Mouse (Mus musculus) gastrocnemius, postnatal 14 days (tissue): ENCODE measurements around the gene Ank2. TPM values are rescaled to one million over a fixed set of nuclear protein-coding genes. Genes with fewer than 3 reads are reported as not detected.

Source experiments
- DNase-seq: peaks from one replicate; pipeline ENCODE4 v3.0.0; 2021; ENCODE audit warnings: mixed read lengths
- intact Hi-C: fragments of 180-260 bp; cut with DNase I; formaldehyde crosslinking; loops from one replicate; pipeline ENCODE4 v1.15.1; 2025; ENCODE audit warnings: low total_unique reads
- total RNA-seq, 2 experiments: library from RNA; stranded (reverse); gene quantifications; 2 replicates each; pipeline ENCODE4 v1.2.3; 2021

The Ank2 gene
- total RNA-seq, 2 experiments from 2014 or later: 98.1 to 119 TPM

DNA sequence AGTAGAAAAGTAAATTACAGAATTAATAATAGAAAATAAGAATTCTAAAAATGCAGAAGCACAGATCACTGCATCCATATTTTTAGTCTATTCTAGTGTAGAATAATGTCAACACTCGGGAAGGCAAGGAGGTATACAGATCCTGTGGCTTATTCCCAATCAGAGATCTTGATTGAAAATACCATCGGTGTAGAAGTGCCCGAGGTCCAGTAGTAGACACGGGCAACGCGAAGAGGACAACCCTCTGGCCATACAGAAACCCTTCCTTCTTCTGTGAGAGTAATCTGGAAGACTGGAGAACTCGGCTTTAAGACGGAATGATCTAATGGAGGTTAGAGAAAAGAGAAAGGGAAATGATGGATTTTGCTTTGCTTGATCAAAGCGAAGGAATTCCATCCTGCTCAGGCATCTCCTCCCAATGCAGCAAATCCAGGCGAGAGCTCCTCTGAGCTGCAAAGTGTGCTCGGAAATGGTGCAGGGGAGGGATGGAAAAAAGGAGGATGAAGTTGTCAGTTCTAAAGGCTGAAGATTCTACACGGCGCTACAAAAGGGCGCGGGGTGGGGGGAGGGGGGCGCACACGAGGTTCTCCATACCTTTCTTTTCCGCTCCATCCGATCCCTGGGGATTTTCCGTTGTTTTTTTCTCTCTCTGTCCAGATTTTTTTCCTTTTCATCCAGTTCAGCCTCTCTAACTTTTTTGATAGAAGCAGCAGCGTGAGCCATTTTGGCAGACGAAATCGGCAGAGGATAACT lies 337.9 kb downstream of the Ank2 start:
- no peak for DNase-seq
- intact Hi-C loops: no loop called here

DNA sequence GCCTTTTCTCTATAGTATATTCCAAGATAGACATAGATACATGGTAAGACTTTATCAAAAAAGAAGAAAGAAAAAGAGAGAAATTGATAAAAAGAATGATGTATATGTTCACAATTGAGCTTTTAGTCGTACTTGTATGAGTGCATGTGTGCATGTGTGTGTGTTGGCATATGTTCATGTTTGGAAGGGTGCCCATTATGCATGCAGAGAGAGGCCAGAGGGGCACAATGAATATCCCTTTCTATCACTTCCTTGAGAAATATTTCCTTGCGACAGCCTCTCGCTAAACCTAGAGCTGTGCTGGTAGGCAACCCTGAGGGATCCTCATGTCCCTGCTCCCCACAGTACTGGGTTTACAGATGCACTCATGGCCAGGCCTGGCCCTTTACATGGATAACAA lies 341.4 kb downstream of the Ank2 start:
- no peak for DNase-seq
- intact Hi-C loops: no loop called here

DNA sequence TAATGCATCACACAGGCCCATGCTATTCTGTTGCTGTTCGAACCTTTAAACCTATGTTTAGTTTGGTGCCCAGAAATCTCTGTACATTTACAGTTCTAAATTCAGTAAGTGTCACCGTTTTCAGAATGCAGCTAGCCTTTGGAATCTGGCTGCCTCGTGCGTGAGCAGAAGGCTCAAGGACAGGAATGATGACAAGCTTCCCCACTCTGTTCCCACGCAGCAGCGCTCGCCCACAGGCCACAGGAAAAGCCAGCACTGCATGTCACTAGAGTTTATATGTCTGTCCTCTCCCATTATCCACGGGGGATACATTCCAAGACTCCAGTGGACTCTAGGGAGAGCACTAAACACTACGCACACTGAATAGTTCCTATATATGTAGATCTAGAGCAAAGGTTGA lies 343.1 kb downstream of the Ank2 start:
- intact Hi-C loops: no loop called here
- no peak for DNase-seq

DNA sequence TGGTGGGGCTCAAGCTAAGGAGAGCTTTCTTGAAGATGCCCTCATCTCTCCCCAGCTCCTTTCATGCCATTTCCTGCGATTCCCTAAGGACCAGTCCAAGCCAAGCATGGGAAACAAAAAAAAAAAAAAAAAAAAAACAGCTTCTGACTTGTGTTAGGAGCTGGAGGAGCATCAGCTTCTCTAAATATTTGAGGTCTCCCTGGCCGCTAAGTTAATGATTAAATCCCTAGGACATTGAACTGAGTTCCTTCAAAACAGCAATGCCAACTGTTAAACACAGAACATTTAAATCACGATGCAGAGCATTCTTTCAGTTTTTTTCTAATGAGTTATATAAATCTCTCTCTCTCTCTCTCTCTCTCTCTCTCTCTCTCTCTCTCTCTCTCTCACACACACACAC lies 345.3 kb downstream of the Ank2 start:
- intact Hi-C loops: no loop called here
- DNase-seq: no peak

DNA sequence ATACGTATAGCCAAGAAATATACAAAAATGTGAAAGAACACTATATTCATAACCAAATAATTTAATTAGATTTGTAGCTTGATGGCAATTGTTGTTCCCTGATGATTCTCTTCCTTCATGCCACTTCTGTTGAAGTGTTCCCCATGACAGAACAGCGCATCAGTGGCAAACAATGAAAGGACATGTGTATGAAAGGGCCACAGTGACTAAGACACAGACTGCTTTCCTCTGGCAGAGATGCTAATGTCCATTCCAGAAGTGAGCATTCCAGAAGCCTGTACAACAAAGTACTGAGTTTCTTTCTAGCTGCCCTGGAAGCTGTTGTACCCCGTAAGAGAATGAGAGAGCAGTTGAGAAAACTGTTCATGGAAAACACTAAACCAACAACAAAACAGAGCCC lies 345.7 kb downstream of the Ank2 start:
- intact Hi-C loops: no loop called here
- no peak for DNase-seq

DNA sequence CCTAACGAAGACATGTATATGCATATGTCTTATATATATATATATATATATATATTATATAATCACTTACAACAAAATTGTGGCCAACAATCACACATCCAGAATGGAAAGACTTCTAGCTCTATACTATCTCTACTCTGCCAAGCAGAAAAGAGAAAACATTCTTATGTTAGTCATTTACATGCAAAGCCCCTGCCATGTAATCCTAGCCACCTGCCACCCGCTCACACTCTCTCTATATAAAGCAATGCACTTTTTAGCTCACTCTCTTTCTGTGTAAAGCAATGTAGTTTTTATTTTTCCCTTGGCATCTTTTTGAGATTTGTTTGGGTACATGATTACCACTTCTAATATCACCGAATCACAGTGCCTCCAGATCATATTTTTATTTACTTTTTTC lies 350.5 kb downstream of the Ank2 start:
- intact Hi-C loops: no loop called here
- no peak for DNase-seq

DNA sequence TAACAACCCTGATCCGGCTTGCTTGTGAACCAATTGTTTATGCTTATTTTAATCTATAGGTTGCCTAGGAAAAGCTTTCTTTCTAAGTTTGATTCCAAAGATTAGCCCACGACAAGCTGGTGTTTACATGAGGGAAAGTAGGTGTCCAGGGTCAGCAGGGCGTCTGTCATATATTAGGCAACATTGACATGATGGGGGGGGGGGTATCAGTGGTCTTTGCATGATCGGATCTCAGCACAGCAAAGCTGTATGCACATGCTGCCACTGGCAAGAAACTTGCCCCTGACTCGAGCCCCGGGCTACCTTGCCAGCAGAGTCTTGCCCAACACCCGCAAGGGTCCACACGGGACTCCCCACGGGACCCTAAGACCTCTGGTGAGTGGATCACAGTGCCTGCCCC lies 358.6 kb downstream of the Ank2 start:
- intact Hi-C loops: no loop called here
- DNase-seq: no peak

DNA sequence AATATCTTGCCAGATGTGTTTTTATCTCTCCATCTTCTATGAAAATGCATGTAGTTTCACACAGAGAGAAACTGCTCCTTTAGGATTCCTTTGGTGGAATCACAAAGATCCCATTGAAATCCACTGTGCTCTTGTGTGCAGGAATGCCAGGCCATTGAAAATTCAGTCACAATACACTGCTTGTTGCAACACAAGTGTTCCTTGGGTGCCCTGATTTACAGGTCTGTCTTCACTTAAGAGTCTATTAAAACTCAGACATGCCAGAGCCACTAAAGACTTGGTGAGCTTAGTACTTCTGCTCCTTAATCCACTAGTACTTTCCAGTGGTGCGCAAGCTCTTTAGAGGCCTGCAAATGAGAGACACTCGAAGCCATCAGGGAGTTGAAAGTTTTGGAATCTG lies 359.5 kb downstream of the Ank2 start:
- intact Hi-C loops: no loop called here
- no peak for DNase-seq

DNA sequence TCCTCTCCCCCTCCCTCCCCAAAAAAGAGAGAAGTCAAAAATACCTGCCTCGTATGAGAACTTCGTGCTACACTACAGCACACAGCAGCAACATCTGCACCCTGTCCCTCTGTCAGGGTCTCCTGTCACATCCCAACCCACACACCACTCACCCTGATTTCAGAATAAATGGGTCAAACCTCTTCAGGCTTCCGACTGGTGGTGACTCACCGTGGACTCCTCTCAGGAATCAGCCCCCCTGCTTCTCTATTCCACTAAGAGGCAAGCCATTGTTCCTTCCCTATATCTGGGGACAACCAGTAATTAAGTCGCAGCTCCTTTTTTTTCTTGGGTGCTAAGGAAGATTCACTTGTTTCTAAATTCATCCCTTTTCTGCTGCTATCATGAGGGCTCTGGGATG lies 361.6 kb downstream of the Ank2 start:
- intact Hi-C loops: no loop called here
- no peak for DNase-seq

DNA sequence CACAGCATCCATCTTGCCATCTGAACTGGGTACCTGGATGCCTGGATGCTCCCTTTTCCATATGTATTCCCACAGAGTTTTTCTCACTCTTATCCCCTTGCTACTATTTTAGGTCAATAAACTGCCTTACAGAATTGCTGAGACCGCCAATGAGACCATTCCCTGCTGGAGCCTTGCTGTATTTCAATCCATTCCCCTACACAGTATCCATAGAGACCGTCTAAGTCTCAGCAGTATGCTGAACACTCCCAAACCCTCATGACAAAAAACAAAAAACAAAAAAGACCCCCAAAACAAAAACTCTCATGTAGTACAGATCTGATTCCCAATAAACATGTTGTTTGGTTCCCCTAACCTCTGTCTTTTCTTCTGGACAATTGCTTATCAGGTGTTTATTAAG lies 365.1 kb downstream of the Ank2 start:
- no peak for DNase-seq
- intact Hi-C loops: no loop called here

DNA sequence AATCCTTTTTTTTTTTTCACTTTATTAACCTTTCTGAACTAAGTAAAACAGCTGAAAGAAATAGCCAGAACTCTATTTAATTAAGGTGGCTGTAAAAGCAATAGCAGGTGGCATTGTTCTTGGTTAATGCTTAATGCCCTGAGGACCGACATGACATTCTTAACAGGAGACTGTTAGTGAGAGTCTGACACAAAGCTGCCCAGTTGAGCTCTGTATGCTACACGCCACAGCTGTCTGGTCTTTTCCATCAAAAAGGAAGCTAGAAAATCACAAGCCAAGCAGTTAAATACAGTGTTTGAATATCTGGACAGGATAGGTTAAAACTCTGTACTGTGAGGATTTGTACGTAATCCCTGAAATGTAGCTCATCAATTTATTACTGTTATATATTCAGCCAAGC lies 368.1 kb downstream of the Ank2 start:
- intact Hi-C loops: no loop called here

DNA sequence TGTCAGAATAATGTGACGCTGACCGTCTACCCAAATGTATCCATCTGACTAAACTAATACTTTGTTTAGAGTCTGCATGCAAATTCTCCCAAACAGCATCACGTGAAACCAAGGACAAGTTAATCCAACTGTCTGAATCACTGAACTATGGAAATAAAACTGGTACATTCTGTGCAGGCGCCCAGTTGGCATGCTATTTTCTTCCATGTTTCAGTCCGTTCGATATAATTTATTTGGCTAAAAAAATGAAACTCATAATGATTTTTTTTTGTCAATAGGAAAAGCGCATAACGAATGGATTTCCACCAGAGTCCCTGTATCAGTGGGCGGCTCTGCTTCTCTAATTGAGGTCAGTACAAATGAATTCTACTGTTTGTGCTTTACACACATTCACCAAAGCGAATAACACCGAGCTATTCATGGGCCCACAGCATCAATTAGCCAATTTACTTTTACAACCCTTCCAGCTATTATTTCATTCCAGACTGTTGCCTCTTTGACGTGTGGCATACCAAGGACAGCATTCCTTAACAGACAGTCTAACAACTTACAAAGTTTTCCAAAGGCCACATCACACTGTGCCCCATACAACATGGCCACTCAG lies 368.9 kb downstream of the Ank2 start:
- intact Hi-C loops: no loop called here
- no peak for DNase-seq

More for the DNA sequence above, 368.1 kb downstream of the Ank2 start:
- no peak for DNase-seq

DNA sequence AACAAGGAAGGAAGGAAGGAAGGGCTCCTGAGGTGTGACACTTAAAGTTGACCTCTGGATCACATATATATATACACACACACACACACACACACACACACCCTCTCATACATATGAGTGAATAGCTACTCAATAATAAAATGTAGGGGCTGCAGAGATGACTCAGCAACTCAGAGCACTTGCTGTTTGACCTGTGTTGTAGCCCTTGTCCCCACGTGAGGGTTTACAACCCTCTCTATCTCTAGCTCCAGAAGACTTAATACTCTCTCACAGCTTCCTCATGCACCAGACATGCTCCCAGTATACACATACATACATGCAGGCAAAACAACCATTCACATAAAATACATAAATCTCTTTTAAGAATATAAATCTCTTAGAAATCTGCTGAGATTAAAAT lies 369.4 kb downstream of the Ank2 start:
- no peak for DNase-seq

DNA sequence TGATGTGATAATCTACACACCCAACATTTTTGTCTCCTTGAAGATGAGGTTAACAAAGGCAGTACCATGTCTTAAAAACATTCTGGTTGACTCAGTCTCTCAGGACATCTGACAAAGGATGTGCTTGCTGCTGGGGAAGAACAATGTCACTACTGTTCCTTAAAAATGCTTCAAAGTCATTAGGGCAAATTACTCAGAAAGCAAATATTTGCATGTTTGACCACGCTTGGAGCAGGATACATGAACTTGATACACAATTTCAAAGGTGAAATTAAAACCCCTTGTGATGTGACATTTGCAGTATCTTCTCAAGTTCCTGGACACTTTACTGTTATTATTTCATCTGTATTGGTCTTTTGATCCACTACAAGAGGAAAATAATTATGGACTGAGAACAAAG lies 371.5 kb downstream of the Ank2 start:
- intact Hi-C loops: no loop called here
- DNase-seq: no peak

More for the DNA sequence above, 369.4 kb downstream of the Ank2 start:
- intact Hi-C loops: no loop called here

DNA sequence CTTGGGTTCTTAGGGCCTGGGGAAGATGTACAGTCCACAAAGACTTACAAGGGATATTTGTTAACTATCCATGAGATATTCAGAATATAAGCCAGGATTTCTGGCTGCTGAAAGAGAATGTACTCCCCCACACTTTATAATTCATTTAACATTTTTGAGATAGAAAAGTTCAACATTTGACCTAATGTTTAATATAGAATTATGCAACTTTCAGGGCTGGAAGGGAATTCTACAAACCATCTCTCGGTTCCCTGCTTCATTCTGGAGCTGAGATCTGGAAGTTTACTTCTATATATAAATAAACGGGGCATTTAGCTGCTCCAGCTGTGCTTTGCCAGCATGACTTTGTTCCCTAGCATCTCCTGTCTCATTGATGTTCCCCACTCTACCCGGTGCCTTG lies 372.9 kb downstream of the Ank2 start:
- no peak for DNase-seq
- intact Hi-C loops: no loop called here

DNA sequence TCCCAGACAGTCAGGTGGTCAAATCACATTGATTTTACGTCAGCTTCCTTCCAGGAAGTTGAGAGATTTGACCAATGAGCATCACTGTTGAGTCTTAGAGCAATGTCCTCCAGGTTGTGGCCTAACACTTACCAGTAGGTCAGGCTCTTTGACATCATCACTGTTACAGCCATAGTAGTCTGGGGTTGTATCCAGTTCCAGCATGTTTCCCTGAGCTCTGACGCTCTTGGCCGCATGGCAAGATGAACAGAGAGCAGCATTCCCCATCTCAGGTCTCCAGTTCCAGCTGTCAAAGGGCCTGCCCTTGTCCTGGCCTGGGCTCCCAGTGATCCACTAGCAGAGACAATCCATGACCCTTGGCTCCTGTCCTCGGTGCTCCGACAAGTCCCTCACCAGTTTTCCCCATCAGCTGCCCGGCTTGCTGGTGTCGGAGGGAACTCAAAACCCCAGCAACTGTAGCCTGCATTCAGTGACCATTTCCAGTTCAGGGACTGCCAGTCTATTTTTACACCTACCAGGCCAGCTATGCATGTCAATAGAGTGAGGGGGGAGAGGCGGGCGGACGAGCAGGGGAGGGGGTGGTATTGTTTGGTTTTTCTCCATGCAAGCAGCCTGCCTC lies 374.7 kb downstream of the Ank2 start:
- DNase-seq: peak; percentile 46
- intact Hi-C loops: no loop called here

DNA sequence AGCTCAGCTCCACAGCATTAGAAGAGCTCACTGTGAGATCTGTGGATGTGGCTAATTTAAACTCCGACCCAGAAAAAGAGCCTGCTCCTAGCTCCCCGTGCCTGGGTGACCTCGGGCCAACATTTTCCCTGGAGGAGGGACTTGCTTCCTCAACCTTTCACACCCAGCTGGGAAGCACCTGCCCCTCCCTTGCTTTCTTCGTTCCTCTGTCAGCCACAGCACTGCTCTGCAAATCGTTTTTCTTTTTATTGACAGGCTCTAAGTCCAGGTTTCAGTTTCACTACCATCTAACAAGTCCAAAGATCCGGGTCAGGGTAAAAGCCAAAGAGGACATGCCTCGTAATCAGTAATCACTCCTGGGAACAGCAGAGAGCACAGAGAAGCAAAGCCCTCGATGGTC lies 375.8 kb downstream of the Ank2 start:
- peak; percentile 58 for DNase-seq
- intact Hi-C loops: no loop called here

DNA sequence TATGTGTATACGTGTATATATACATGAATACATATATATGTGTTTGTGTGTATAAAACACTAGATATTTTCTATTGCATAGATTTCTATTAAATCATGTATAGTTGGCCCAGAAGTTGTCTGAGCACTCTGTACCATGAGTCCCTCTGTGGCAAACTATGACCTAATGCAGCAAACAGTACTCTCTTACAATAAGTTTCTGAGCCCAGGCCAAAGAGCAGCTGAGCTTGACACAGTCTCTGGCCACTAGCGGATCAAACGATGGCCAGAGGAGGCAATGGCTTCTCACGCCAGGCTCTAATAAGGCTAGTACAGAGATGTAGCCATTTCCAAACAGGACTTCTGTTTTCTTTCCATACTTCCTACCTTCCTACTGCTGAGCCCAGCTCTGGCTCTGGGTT lies 380.4 kb downstream of the Ank2 start:
- intact Hi-C loops: no loop called here
- no peak for DNase-seq

DNA sequence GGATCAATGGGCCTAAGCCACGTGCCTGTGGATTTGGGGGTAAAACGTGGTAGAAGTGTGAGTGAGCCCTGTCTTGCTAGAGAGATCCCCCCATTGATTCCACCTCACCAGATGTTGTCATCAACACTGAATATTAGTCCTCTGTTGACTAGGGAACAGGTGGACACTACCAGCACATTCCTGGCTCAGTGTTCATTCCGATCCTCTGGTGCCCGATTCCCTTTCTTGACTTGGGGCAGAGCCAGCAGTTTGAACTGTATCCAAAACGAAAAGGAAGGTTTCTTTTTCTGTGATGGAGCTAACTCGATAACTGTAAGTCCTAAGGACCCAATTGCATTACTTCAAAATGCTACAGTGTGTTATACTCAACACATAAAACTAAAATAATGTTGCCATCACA lies 382.9 kb downstream of the Ank2 start:
- DNase-seq: no peak
- intact Hi-C loops: no loop called here

DNA sequence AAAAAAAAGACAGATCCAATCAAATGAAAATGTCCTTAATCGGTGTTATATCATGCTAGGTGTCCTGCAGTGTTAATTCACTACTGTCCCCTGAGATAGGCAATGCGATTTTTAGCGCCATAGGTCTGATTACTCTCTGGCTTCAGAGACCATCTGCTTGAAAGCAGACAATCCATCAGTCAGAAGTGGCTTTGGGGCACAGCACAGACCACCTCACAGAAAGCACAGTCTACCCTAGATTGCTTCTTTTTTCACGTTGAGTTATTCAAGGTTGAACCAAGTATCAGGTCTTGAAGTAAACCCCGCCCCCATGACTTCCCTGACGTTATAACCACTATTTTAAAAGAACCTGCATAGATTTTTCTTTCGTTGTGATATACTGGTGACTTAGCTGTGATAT lies 385.9 kb downstream of the Ank2 start:
- DNase-seq: no peak
- intact Hi-C loops: no loop called here

DNA sequence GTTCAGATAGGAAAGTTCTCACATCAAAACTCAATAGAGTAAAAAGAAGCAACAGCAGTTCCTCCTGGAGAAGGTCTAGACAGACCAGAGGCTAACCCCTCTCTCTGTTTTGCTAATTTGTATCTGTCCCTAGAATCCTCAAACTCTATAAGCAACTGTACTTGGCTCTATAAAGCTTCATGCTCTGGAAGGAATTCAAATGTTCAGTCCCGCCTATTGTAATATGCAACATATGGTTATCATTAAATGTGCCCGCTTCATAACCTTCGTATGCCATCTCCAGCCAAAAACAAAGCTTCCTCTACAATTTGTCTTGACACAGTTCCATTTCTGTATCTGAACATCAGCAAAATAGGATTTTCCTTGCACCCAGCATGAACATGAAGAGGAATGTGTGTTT lies 389.7 kb downstream of the Ank2 start:
- no peak for DNase-seq
- intact Hi-C loops: no loop called here
